Mouse (Mus musculus) myocyte (in vitro differentiated cells): ENCODE results near the gene A830031A19Rik.

ENCODE experiments used
- MYOD1 ChIP-seq, 3 experiments: IDR thresholded peaks; one replicate each; pipeline ENCODE4 v1.6.1; 2011; ENCODE audit warnings: control low read depth in 2 of 3, low read depth in 2 of 3, mild to moderate bottlenecking in 2 of 3, moderate library complexity in 1 of 3; ENCODE audit not compliant: insufficient read length in 2 of 3, control insufficient read depth in 1 of 3
- POLR2A ChIP-seq: IDR thresholded peaks from one replicate; pipeline ENCODE4 v1.6.1; 2011; ENCODE audit warnings: low read depth, mild to moderate bottlenecking, control low read depth, moderate library complexity; ENCODE audit not compliant: insufficient read length

- no peak for TF ChIP-seq POLR2A
- TF ChIP-seq MYOD1 (IDR thresholded peaks at IDR 0.05; ENCODE audit: control insufficient read depth in 1 of 3, insufficient read length in 2 of 3, low read depth in 2 of 3): no peak
Observed at GRCm38 (mm10) chr11:24095236-24095635, 20.4 kb upstream of the A830031A19Rik start.
